Mouse (Mus musculus): ENCODE data around the gene Bfar. TPM values are rescaled to one million over a fixed set of nuclear protein-coding genes. Genes with fewer than 3 reads are reported as not detected.
"Not testable (repeated sequence)": the region's sequence is repeated elsewhere in the genome, so short reads cannot be mapped to it uniquely, and the experiment has no call there.

Bfar gene
- polyA plus RNA-seq, 1 experiment from 2014 or later, result 49.1 TPM

DNA sequence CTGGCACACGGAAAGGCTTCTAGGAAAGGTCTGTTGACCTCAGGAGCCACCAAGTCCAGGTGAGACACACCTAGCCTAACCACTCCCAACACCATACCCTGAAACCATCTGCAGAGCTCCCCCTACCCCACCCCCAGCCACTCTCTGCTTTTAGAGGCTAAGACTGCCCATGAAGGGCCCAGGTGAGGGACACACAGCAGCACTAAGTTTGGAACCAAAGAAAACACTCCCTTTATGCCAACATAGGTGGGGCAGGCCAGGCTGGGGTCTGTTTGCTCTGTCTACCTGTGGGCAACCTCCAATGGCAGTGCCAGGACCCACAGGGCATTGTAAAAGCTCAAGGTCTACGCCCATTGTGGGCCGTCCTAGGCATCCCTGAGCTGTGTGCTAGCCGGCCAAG, 57.8 kb downstream of the Bfar start:
- WGBS, result 82% methylated on average over 4 of the region's 4 CpGs
- no peak overlapping the region for H3K4me2 ChIP-seq (replicated peaks)
- no peaks in the 10 kb centered on the region for H3K36me3 ChIP-seq
- peaks cover 16% of the 10 kb centered on the region for H3K27me3 ChIP-seq
- H3K4me3 ChIP-seq, result no peak overlapping the region
- no peaks in the 10 kb centered on the region for H3K4me1 ChIP-seq
- no peak overlapping the region for H3K27ac ChIP-seq (replicated peaks)
- ATAC-seq (ENCODE audit: low FRiP score, low read depth), result no peak
- H3K9me3 ChIP-seq, result no peaks in the 10 kb centered on the region
- H3K9ac ChIP-seq (replicated peaks), result no peak overlapping the region

DNA sequence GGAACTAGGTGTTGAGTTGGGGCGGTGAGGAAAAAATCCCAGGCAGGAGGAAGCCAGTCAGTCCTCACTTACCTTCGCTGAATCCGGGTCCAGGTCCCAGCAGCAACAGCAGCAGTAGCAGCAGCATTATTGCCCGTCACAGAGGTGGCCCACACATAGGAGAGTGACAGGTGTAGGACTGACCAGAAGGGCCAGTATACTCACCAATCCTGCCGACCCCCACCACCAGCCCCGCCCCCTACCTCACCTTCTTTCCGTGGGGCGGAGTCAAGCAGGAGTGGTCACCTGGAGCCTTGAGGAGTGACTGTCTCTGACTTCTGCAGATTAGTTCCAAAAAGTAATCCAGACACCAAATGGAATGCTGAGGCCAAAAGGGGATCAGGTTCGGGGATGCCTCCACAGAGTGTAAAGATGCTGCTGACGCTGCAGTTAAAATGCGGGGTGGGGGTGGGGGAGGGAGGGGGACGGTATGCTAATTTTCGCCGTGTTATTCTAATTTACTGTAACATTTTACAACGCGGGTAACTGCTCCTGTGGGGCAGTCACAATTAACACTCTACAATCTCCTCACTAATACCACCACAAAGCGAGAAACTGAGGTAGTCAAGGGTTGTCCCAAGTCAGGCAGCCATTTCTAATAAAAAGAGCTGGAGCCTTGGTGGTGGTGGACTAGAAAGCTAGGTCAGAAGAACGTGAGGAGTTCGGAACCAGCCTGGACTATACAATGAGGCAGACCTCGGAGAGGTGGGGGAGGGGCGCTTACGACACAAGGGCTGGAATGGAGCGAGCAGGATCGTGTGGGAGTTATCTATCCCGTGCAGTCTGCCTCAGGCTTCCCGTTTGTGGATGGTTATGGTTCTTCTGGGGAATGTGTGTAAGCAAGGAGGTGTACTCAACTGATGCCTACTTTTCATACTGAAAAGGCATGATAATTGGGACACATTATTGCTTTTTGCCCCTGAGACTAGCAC, 58.9 kb downstream of the Bfar start, which contains the start of gene Pla2g10:
Gene Pla2g10 (minus strand): TSS at position 699 of the 971 bp plus-strand sequence.
- H3K9ac ChIP-seq (replicated peaks), result no peak within 1 kb of the TSS
- ATAC-seq (ENCODE audit: low FRiP score, low read depth), result no peak
- WGBS, result 15% methylated on average over 26 of the region's 26 CpGs
- H3K4me2 ChIP-seq (replicated peaks), result peak within 1 kb of the TSS; percentile 28
- peaks cover 16% of the 10 kb centered on the region for H3K27me3 ChIP-seq
- no peak within 1 kb of the TSS for H3K4me3 ChIP-seq
- H3K27ac ChIP-seq (replicated peaks), result no peak within 1 kb of the TSS
- no peaks in the 10 kb centered on the region for H3K36me3 ChIP-seq
- no peaks in the 10 kb centered on the region for H3K9me3 ChIP-seq
- no peaks in the 10 kb centered on the region for H3K4me1 ChIP-seq

DNA sequence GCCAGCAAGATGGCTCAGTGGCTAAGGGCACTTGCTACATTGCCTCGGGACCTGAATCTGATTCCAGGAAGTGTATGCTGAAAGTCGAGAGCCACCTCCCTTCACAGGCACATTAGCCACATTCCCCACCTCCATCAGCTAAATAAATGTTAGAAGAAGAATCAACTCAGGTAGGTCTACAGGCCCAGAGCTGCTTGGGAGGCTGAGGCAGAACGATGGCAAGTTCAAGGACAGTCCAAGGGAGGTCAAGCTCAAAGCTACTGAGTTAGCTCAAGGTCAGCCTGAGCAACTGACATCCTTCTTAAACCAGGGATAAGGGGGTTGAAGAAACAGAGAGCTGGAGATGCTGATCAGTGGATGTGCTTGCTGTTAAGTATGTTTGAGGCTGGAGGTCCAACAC, 61.1 kb downstream of the Bfar start:
- 84% methylated on average over 3 of the region's 3 CpGs for WGBS
- no peak overlapping the region for H3K4me2 ChIP-seq (replicated peaks)

GRCm38 (mm10) chr16:13733518-13734137, 62.0 kb downstream of the Bfar start:
- Histone ChIP-seq H3K27me3 (peaks cover 16% of the 10 kb centered on the region), H3K4me2 (replicated peaks) (no peak overlapping the region), H3K9ac (replicated peaks) (no peak overlapping the region), H3K4me1 (no peaks in the 10 kb centered on the region), H3K4me3 (no peak overlapping the region), H3K36me3 (no peaks in the 10 kb centered on the region), H3K27ac (replicated peaks) (no peak overlapping the region), H3K9me3 (no peaks in the 10 kb centered on the region)
- 0 out of 2 replicates have a peak, but pooled peaks have one; percentile 34 for ATAC-seq (ENCODE audit: low FRiP score, low read depth)
- 31% methylated on average over 9 of the region's 9 CpGs for WGBS

More for the DNA sequence above, 61.1 kb downstream of the Bfar start:
- no peak for ATAC-seq (ENCODE audit: low FRiP score, low read depth)
- Histone ChIP-seq H3K36me3 (no peaks in the 10 kb centered on the region), H3K9me3 (no peaks in the 10 kb centered on the region), H3K9ac (replicated peaks) (no peak overlapping the region), H3K27me3 (peaks cover 16% of the 10 kb centered on the region), H3K27ac (replicated peaks) (no peak overlapping the region), H3K4me3 (no peak overlapping the region), H3K4me1 (no peaks in the 10 kb centered on the region)

DNA sequence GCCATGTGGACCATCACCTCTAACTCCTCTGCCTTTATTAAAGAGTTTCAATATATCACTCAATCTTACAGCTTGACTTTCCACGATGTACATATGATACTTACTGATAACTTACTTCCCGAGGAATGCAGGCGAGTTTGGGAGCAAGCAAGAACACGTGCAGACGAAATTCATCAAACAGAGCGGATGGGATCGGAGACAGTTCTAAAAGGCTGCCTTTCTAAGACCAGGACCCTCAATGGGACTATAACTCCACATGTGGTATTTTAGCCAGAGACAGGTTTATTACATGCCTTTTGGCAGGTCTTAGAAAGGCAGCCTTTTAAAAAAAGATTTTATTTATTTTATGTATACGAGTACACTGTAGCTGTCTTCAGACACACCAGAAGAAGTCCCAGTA, 64.3 kb downstream of the Bfar start:
- WGBS, result 84% methylated on average over 8 of the region's 8 CpGs

GRCm38 (mm10) chr16:13739044-13739443, 67.4 kb downstream of the Bfar start:
- not testable (repeated sequence) for ATAC-seq (ENCODE audit: low FRiP score, low read depth); H3K9me3 ChIP-seq; H3K36me3 ChIP-seq; H3K27ac ChIP-seq (replicated peaks); H3K4me2 ChIP-seq (replicated peaks); H3K4me1 ChIP-seq; H3K4me3 ChIP-seq; H3K9ac ChIP-seq (replicated peaks); H3K27me3 ChIP-seq
- 59% methylated on average over 4 of the region's 4 CpGs for WGBS

More for the DNA sequence above, 64.3 kb downstream of the Bfar start:
- no peaks in the 10 kb centered on the region for H3K4me1 ChIP-seq
- H3K9ac ChIP-seq (replicated peaks), result no peak overlapping the region
- no peak for ATAC-seq (ENCODE audit: low FRiP score, low read depth)
- H3K4me3 ChIP-seq, result no peak overlapping the region
- no peaks in the 10 kb centered on the region for H3K9me3 ChIP-seq
- no peaks in the 10 kb centered on the region for H3K36me3 ChIP-seq
- H3K4me2 ChIP-seq (replicated peaks), result no peak overlapping the region
- H3K27me3 ChIP-seq, result 0 out of 2 replicates have a peak, but pooled peaks cover 7% of the 10 kb centered on the region
- no peak overlapping the region for H3K27ac ChIP-seq (replicated peaks)

DNA sequence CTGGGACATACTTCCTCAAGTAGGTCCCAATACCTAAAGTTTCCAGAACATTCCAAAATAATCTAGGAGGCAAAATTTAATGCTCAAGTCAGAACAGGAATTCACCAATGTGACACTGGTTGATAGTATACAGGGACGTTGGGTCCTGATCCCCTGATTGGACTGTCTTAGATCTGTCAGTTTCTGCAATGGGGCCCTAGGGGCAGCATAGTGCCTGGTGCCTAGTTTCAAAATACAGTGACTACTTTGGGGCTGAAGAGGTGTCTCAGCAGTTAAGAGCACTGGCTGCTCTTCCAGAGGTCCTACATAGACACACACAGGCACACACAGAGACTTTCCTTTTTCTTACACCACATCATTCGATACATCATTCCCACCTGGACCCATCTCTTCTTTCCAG, 69.2 kb downstream of the Bfar start:
- Histone ChIP-seq H3K4me1 (no peaks in the 10 kb centered on the region), H3K27ac (replicated peaks) (no peak overlapping the region), H3K9ac (replicated peaks) (no peak overlapping the region), H3K36me3 (no peaks in the 10 kb centered on the region), H3K9me3 (no peaks in the 10 kb centered on the region), H3K4me3 (no peak overlapping the region), H3K27me3 (no peaks in the 10 kb centered on the region), H3K4me2 (replicated peaks) (no peak overlapping the region)
- no peak for ATAC-seq (ENCODE audit: low FRiP score, low read depth)
- WGBS, result 77% methylated on average over 2 of the region's 2 CpGs

GRCm38 (mm10) chr16:13747708-13748107, 76.0 kb downstream of the Bfar start:
- Histone ChIP-seq H3K9ac (replicated peaks) (no peak overlapping the region), H3K27ac (replicated peaks) (no peak overlapping the region), H3K4me3 (no peak overlapping the region), H3K9me3 (no peaks in the 10 kb centered on the region), H3K27me3 (no peaks in the 10 kb centered on the region), H3K4me1 (0 out of 2 replicates have a peak, but pooled peaks cover 2% of the 10 kb centered on the region), H3K4me2 (replicated peaks) (no peak overlapping the region), H3K36me3 (no peaks in the 10 kb centered on the region)
- 93% methylated on average over 8 of the region's 8 CpGs for WGBS
- no peak for ATAC-seq (ENCODE audit: low FRiP score, low read depth)

DNA sequence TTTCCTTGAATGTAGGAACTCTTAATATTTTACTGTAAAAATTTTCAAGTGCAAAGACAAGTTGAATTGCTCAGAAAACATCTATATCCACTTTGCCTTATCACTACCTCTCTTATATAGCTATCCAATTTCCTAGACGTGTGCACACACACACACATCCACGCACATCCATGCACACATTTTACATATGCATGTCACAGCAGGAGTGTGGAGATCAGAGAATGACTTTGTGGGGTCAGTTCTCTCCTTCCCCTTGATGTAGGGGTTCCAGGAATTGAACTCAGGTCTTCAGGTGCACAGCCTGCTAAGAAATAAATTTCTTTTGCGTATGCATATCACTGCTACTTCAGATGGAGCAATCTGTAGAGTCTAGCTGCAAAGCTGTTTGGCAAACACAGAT, 76.5 kb downstream of the Bfar start:
- ATAC-seq (ENCODE audit: low FRiP score, low read depth), result no peak
- H3K9me3 ChIP-seq, result no peaks in the 10 kb centered on the region
- H3K4me2 ChIP-seq (replicated peaks), result no peak overlapping the region
- no peak overlapping the region for H3K27ac ChIP-seq (replicated peaks)
- 53% methylated on average over 3 of the region's 3 CpGs for WGBS
- no peak overlapping the region for H3K4me3 ChIP-seq
- H3K36me3 ChIP-seq, result no peaks in the 10 kb centered on the region
- H3K4me1 ChIP-seq, result 0 out of 2 replicates have a peak, but pooled peaks cover 2% of the 10 kb centered on the region
- H3K27me3 ChIP-seq, result no peaks in the 10 kb centered on the region
- no peak overlapping the region for H3K9ac ChIP-seq (replicated peaks)

GRCm38 (mm10) chr16:13748813-13749212, 77.2 kb downstream of the Bfar start:
- H3K4me1 ChIP-seq; ATAC-seq (ENCODE audit: low FRiP score, low read depth); H3K9me3 ChIP-seq; H3K4me3 ChIP-seq; H3K4me2 ChIP-seq (replicated peaks); H3K27me3 ChIP-seq; H3K9ac ChIP-seq (replicated peaks); H3K36me3 ChIP-seq; H3K27ac ChIP-seq (replicated peaks): not testable (repeated sequence)
- WGBS, result 12% methylated on average over 10 of the region's 10 CpGs

GRCm38 (mm10) chr16:13749306-13749705, 77.6 kb downstream of the Bfar start:
- no peak overlapping the region for H3K27ac ChIP-seq (replicated peaks)
- 41% methylated on average over 5 of the region's 5 CpGs for whole genome bisulfite sequencing
- H3K4me3 ChIP-seq, result no peak overlapping the region
- ATAC-seq (ENCODE audit: low FRiP score, low read depth), result no peak
- H3K9ac ChIP-seq (replicated peaks), result no peak overlapping the region
- no peak overlapping the region for H3K4me2 ChIP-seq (replicated peaks)
- H3K36me3 ChIP-seq, result no peaks in the 10 kb centered on the region
- H3K27me3 ChIP-seq, result no peaks in the 10 kb centered on the region
- H3K4me1 ChIP-seq, result 0 out of 2 replicates have a peak, but pooled peaks cover 5% of the 10 kb centered on the region
- no peaks in the 10 kb centered on the region for H3K9me3 ChIP-seq

DNA sequence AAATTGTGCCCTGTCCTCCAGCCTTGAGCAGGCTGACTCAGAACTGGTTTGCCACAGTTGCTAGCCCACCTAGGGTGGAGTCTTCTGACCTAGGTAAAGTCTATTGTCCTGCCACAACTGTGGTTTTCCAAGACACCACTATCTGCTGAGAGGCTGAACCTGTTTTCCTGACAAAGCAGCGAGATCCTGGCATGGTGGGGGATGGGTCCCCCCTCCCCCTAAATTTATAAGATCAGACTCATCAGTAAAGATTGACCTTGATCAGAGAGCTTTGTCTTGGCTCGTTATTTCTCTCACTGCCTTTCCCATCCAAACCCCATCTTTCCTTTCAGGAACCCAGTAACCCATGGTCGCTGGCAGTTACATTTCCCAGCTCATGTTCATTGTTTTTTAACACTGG, 78.3 kb downstream of the Bfar start:
- Histone ChIP-seq H3K27ac (replicated peaks) (no peak overlapping the region), H3K4me3 (no peak overlapping the region), H3K9me3 (no peaks in the 10 kb centered on the region), H3K4me2 (replicated peaks) (no peak overlapping the region), H3K4me1 (peaks cover 7% of the 10 kb centered on the region; the same call in 1 of the 2 replicates), H3K36me3 (no peaks in the 10 kb centered on the region), H3K27me3 (peaks cover 2% of the 10 kb centered on the region; the same call in 1 of the 2 replicates), H3K9ac (replicated peaks) (no peak overlapping the region)
- no peak for ATAC-seq (ENCODE audit: low FRiP score, low read depth)
- WGBS, result 58% methylated on average over 3 of the region's 3 CpGs
